Mouse (Mus musculus) c-Kit-positive CD71-positive TER-119-positive erythroid progenitor cells, embryonic 14.5 days (primary cell): ENCODE measurements at regions not wholly inside any gene's neighbourhood (a gene's known extent, or its start where the extent isn't known, plus 50 kb on each side); places are given as distances from the start of the nearest gene placed in this dataset.

Experiments
- DNase-seq: peaks from one replicate; pipeline ENCODE4 v3.0.0-alpha.2; 2013; ENCODE audit warnings: low spot score

DNA sequence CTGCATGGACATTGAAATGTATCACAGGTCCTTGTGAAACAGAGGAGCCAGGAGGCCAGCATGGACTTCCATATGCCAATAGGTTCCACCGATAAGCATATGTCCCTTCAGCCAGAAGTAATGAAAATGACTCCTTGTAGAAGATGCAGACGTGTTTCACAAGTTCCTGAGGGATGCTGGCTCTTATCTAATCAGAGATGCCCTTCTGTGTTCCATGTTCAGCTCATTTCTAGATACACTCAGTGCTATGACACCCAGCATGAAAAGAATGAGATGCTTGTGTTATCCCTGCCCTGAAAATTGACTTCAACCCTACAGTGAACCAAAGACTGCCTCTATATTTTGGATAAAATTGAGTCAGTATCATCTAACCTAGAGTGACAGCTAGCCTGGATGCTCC is 53.8 kb upstream of the Elac2 start:
- no peak for DNase-seq

DNA sequence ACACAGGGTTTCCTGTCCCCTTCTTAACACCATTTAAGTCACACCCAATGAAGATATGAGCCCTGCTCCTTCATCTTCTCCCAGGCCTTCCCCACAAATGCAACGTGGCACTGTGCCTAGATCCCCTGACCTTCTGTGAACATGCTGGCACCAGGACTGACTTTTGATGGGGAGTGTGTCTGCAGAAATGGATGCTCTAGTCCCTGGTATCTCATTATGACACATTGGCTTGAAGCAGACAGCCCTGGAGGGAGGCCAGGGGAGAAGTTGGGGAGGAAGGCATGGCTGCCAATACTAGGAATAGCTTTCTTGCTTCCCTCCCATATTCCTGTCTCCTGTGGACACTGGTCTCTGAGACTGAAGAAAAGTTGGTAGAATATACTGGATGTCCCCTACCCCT is 52.9 kb upstream of the Elac2 start:
- no peak for DNase-seq
